Mouse (Mus musculus): Measurements from ENCODE around the gene Grn.

DNA sequence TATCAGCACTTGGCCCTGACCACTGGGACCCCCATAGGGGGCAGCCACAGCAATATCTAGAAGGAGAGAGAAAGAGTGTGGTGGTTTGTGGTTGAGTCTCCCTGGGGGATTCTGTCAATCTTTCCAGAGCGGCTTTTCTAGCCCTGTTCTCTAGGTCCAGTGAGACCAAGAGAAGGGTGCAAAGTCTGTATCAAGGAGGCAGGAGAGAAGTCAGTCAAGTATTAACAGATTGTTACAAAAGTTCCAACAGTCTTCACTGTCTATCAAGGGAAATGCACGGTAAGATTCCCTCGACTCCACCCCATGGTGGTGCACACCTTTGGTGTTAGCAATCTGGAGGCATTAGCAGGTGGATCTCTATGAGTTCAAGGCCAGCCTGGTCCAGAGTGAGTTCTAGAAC is 31.6 kb downstream of the Grn start:
- TF ChIP-seq CTCF (IDR thresholded peaks at IDR 0.05; ENCODE audit: low read depth) (no peak), EP300 (IDR thresholded peaks at IDR 0.05; ENCODE audit: low read depth) (no peak)
